Mouse (Mus musculus) neural tube, embryonic 11.5 days (tissue): ENCODE results near the gene Gstp3. TPM values are rescaled to one million over a fixed set of nuclear protein-coding genes. Genes with fewer than 3 reads are reported as not detected.

Experiments used
- ATAC-seq: fragments of 200-750 bp; cut with Nextera tagmentation; 2 replicates; pipeline ENCODE4 v1.8.0; 2017; ENCODE audit warnings: moderate number of reproducible peaks, mild to moderate bottlenecking, moderate TSS enrichment, moderate library complexity; ENCODE audit not compliant: insufficient read depth, low FRiP score, low TSS enrichment
- DNase-seq: peaks from one replicate; pipeline ENCODE4 v3.0.0-alpha.2; 2015; ENCODE audit warnings: low spot score
- H3K27ac ChIP-seq: fragments of 300-500 bp; sonication (generic); 2 replicates; pipeline ENCODE4 v1.5.1; 2014; ENCODE audit warnings: low read depth, mild to moderate bottlenecking, low read length
- H3K27me3 ChIP-seq: fragments of 300-500 bp; sonication (generic); 2 replicates; pipeline ENCODE4 v1.6.1; 2014; ENCODE audit warnings: mild to moderate bottlenecking, low read length, mixed read lengths; ENCODE audit not compliant: control insufficient read depth, insufficient read depth
- H3K36me3 ChIP-seq: fragments of 300-500 bp; sonication (generic); 2 replicates; pipeline ENCODE4 v1.6.1; 2014; ENCODE audit warnings: mild to moderate bottlenecking, low read length, moderate library complexity, mixed read lengths; ENCODE audit not compliant: control insufficient read depth, insufficient read depth
- H3K4me1 ChIP-seq: fragments of 300-500 bp; sonication (generic); 2 replicates; pipeline ENCODE4 v1.6.1; 2014; ENCODE audit warnings: low read length, mixed read lengths; ENCODE audit not compliant: control insufficient read depth, insufficient read depth
- H3K4me2 ChIP-seq: fragments of 300-500 bp; sonication (generic); 2 replicates; pipeline ENCODE4 v1.6.1; 2014; ENCODE audit warnings: low read depth, mild to moderate bottlenecking, moderate library complexity
- H3K4me3 ChIP-seq: fragments of 300-500 bp; sonication (generic); 2 replicates; pipeline ENCODE4 v1.5.1; 2014; ENCODE audit warnings: low read depth, low read length
- H3K9ac ChIP-seq: fragments of 300-500 bp; sonication (generic); 2 replicates; pipeline ENCODE4 v1.6.1; 2014; ENCODE audit warnings: mild to moderate bottlenecking, low read length
- H3K9me3 ChIP-seq: fragments of 300-500 bp; sonication (generic); 2 replicates; pipeline ENCODE4 v1.6.1; 2016; ENCODE audit warnings: low read length; ENCODE audit not compliant: control insufficient read depth
- WGBS: fragments of 180-500 bp; shearing (Covaris S2); extraction: QIAGEN DNeasy Blood & Tissue Kit; methylation state at CpG from one replicate; pipeline ENCODE4 v1.1.7; 2014; 5-methylcytosine and 5-hydroxymethylcytosine counted together
- polyA plus RNA-seq: library from polyadenylated mRNA; unstranded; fragments of >200 nt; fragmentation: Nextera tagmentation; extraction: Ambion mirVana; gene quantifications from 2 replicates; pipeline ENCODE4 v1.2.1, GENCODE M21; 2014

The Gstp3 gene
- polyA plus RNA-seq, 1 experiment from 2014 or later = not detected

GRCm38 (mm10) chr19:4013066-4013465 lies 46.3 kb downstream of the Gstp3 start:
- peak overlapping the region; percentile 26 for H3K4me2 ChIP-seq
- peak overlapping the region; percentile 5 for H3K9ac ChIP-seq
- H3K36me3 ChIP-seq = no peaks in the 10 kb centered on the region
- ATAC-seq (no peak), DNase-seq (no peak)
- H3K4me1 ChIP-seq = peaks cover 5% of the 10 kb centered on the region
- H3K4me3 ChIP-seq = peak overlapping the region; percentile 56; the same call in 1 of the 2 replicates
- H3K9me3 ChIP-seq = no peaks in the 10 kb centered on the region
- H3K27me3 ChIP-seq = no peaks in the 10 kb centered on the region
- 25% methylated on average over 9 of the region's 9 CpGs for WGBS
- H3K27ac ChIP-seq = no peak overlapping the region

GRCm38 (mm10) chr19:4012432-4013022 lies 46.8 kb downstream of the Gstp3 start, which contains the start of gene Ndufv1:
Gene Ndufv1, minus strand, starts transcription at chr19:4012806.
- Histone ChIP-seq H3K4me1 (peaks cover 5% of the 10 kb centered on the region), H3K4me3 (peak within 1 kb of the TSS; percentile 56), H3K4me2 (peak within 1 kb of the TSS; percentile 60), H3K36me3 (no peaks in the 10 kb centered on the region; the same call in 1 of the 2 replicates), H3K9ac (peak within 1 kb of the TSS; percentile 59), H3K27me3 (no peaks in the 10 kb centered on the region), H3K27ac (no peak within 1 kb of the TSS), H3K9me3 (no peaks in the 10 kb centered on the region)
- ATAC-seq = peak; percentile 99
- under 1% methylated on average over 45 of the region's 45 CpGs for WGBS
- DNase-seq = peak; percentile 97

GRCm38 (mm10) chr19:4011086-4011485 lies 48.3 kb downstream of the Gstp3 start:
- Histone ChIP-seq H3K27ac (no peak overlapping the region), H3K4me3 (no peak overlapping the region), H3K27me3 (no peaks in the 10 kb centered on the region), H3K9me3 (no peaks in the 10 kb centered on the region), H3K4me2 (no peak overlapping the region), H3K9ac (no peak overlapping the region), H3K36me3 (peaks cover 2% of the 10 kb centered on the region; the same call in 1 of the 2 replicates), H3K4me1 (peaks cover 5% of the 10 kb centered on the region)
- DNase-seq (no peak), ATAC-seq (no peak)
- 94% methylated on average over 5 of the region's 5 CpGs for WGBS

Other genes with a start within 250 kb of the Gstp3 start
- 54.4 and 59.5 TPM in 2 replicates for gene Chka, start 207.8 kb downstream of the Gstp3 start, polyA plus RNA-seq
- gene Tcirg1, start 152.4 kb downstream of the Gstp3 start, polyA plus RNA-seq = 17.3 TPM in 2 replicates
- gene Ndufs8, start 146.8 kb downstream of the Gstp3 start, polyA plus RNA-seq = 258 and 266 TPM in 2 replicates
- gene Aldh3b1, start 129.8 kb downstream of the Gstp3 start, polyA plus RNA-seq = 0.65 and 0.73 TPM in 2 replicates
- 5.3 and 7.1 TPM in 2 replicates for gene Unc93b1, start 124.4 kb downstream of the Gstp3 start, polyA plus RNA-seq
- not detected in 2 replicates for gene Aldh3b3, start 100.9 kb downstream of the Gstp3 start, polyA plus RNA-seq
- gene Aldh3b2, start 87.2 kb downstream of the Gstp3 start, polyA plus RNA-seq = 0.86 and 1.1 TPM in 2 replicates
- gene Acy3, start 73.0 kb downstream of the Gstp3 start, polyA plus RNA-seq = 2.4 and 3.2 TPM in 2 replicates
- 0.22 TPM in 1 of 2 replicates, not detected in the other for gene Tbx10, start 66.8 kb downstream of the Gstp3 start, polyA plus RNA-seq
- 20.6 and 20.8 TPM in 2 replicates for gene Nudt8, start 59.0 kb downstream of the Gstp3 start, polyA plus RNA-seq
- gene Gm49405, start 58.9 kb downstream of the Gstp3 start, polyA plus RNA-seq = 1.8 and 1.9 TPM in 2 replicates
- 2.7 and 2.8 TPM in 2 replicates for gene Doc2g, start 56.3 kb downstream of the Gstp3 start, polyA plus RNA-seq
- 207 and 208 TPM in 2 replicates for gene Ndufv1, start 46.8 kb downstream of the Gstp3 start, polyA plus RNA-seq
- 361 TPM in 2 replicates for gene Gstp1, start 21.6 kb downstream of the Gstp3 start, polyA plus RNA-seq
- gene Gstp2, start 13.5 kb downstream of the Gstp3 start, polyA plus RNA-seq = 0.68 and 1.2 TPM in 2 replicates
- not detected in 2 replicates for gene Cabp2, start 22.0 kb upstream of the Gstp3 start, polyA plus RNA-seq
- 81.3 and 86.7 TPM in 2 replicates for gene Cdk2ap2, start 37.6 kb upstream of the Gstp3 start, polyA plus RNA-seq
- gene Pitpnm1, start 40.4 kb upstream of the Gstp3 start, polyA plus RNA-seq = 9.9 and 13.1 TPM in 2 replicates
- 68.4 and 77.6 TPM in 2 replicates for gene Aip, start 66.3 kb upstream of the Gstp3 start, polyA plus RNA-seq
- not detected in 2 replicates for gene Gpr152, start 80.2 kb upstream of the Gstp3 start, polyA plus RNA-seq
- gene Cabp4, start 84.5 kb upstream of the Gstp3 start, polyA plus RNA-seq = 0.11 TPM in 1 of 2 replicates, not detected in the other
- gene Coro1b, start 89.0 kb upstream of the Gstp3 start, polyA plus RNA-seq = 128 TPM in 2 replicates
- gene Ptprcap, start 94.0 kb upstream of the Gstp3 start, polyA plus RNA-seq = 0.92 and 1.8 TPM in 2 replicates
- 52.6 and 52.7 TPM in 2 replicates for gene Rps6kb2, start 103.8 kb upstream of the Gstp3 start, polyA plus RNA-seq
- 2.9 and 3.8 TPM in 2 replicates for gene Carns1, start 115.9 kb upstream of the Gstp3 start, polyA plus RNA-seq
- gene Tbc1d10c, start 131.7 kb upstream of the Gstp3 start, polyA plus RNA-seq = 0.68 and 1.1 TPM in 2 replicates
- 928 and 939 TPM in 2 replicates for gene Ppp1ca, start 132.5 kb upstream of the Gstp3 start, polyA plus RNA-seq
- 39.1 and 45.8 TPM in 2 replicates for gene Rad9a, start 142.1 kb upstream of the Gstp3 start, polyA plus RNA-seq
- 0.81 and 1.7 TPM in 2 replicates for gene Clcf1, start 154.7 kb upstream of the Gstp3 start, polyA plus RNA-seq
- not detected in 2 replicates for gene AC109138.7, start 154.8 kb upstream of the Gstp3 start, polyA plus RNA-seq
- gene Pold4, start 172.3 kb upstream of the Gstp3 start, polyA plus RNA-seq = 14.7 and 15.2 TPM in 2 replicates
- 2.3 and 3.6 TPM in 2 replicates for gene Ssh3, start 209.6 kb upstream of the Gstp3 start, polyA plus RNA-seq
- 11.6 and 14.1 TPM in 2 replicates for gene Ankrd13d, start 223.6 kb upstream of the Gstp3 start, polyA plus RNA-seq
- 16.6 and 19.0 TPM in 2 replicates for gene Grk2, start 246.7 kb upstream of the Gstp3 start, polyA plus RNA-seq